Comparison of ENCODE assay signal across 7 mouse cellular contexts in genomic region chr5:150673880-150674621, GRCm38 (mm10). TPM values are rescaled to one million over a fixed set of nuclear protein-coding genes. Genes with fewer than 3 reads are reported as not detected.
DNase-seq lines count a peak whose midpoint lies in the region; ATAC-seq and TF ChIP-seq lines count a peak whose summit lies in the region.

No protein-coding gene starts in this region.

- no peak for TF ChIP-seq CTCF in bone marrow, adult 2 months (IDR thresholded peaks at IDR 0.05; ENCODE audit: control insufficient read depth, insufficient read depth, low read length)
- TF ChIP-seq CTCF in kidney, postnatal 0 days (IDR thresholded peaks at IDR 0.05; ENCODE audit: low read depth): no peak

- peak; percentile 62 for ATAC-seq in forebrain, embryonic 16.5 days
- ATAC-seq in kidney, postnatal 0 days (replicated peaks; ENCODE audit: low FRiP score, low read depth): peak; percentile 53; the same call in 1 of the 2 replicates

- H3K4me2 ChIP-seq in forebrain, embryonic 16.5 days (ENCODE audit: low read length): peak overlapping the region; percentile 60
- peak overlapping the region; percentile 68 for H3K4me2 ChIP-seq in kidney, postnatal 0 days (ENCODE audit: low read length)

- TF ChIP-seq POLR2A in bone marrow, adult 2 months (IDR thresholded peaks at IDR 0.05; ENCODE audit: borderline replicate concordance, control insufficient read depth, low read depth, low read length): no peak

- no peaks in the 10 kb centered on the region for H3K9me3 ChIP-seq in forebrain, embryonic 16.5 days (ENCODE audit: control insufficient read depth, low read length)
- no peaks in the 10 kb centered on the region for H3K9me3 ChIP-seq in kidney, postnatal 0 days (replicated peaks; ENCODE audit: low read length)
- H3K9me3 ChIP-seq in megakaryocyte, embryonic 14.5 days: no peaks in the 10 kb centered on the region

- peak overlapping the region; percentile 73; the same call in 1 of the 2 replicates for H3K27ac ChIP-seq in bone marrow, adult 2 months (ENCODE audit: control insufficient read depth, insufficient read depth, low read depth, low read length, poor library complexity)
- H3K27ac ChIP-seq in forebrain, embryonic 16.5 days (ENCODE audit: low read length): peak overlapping the region; percentile 95
- peak overlapping the region; percentile 92 for H3K27ac ChIP-seq in kidney, postnatal 0 days

- no peaks in the 10 kb centered on the region for H3K4me1 ChIP-seq in bone marrow, adult 2 months (ENCODE audit: control insufficient read depth, insufficient read depth, low read length)
- H3K4me1 ChIP-seq in forebrain, embryonic 16.5 days (replicated peaks; ENCODE audit: control insufficient read depth, insufficient read depth, low read length): peaks cover 18% of the 10 kb centered on the region
- 0 out of 2 replicates have a peak, but pooled peaks cover 4% of the 10 kb centered on the region for H3K4me1 ChIP-seq in kidney, postnatal 0 days (replicated peaks; ENCODE audit: insufficient read depth, low read length)
- peaks cover 29% of the 10 kb centered on the region for H3K4me1 ChIP-seq in megakaryocyte, embryonic 14.5 days

- H3K9ac ChIP-seq in forebrain, embryonic 16.5 days (replicated peaks; ENCODE audit: low read depth, low read length): peak overlapping the region; percentile 95
- H3K9ac ChIP-seq in kidney, postnatal 0 days (ENCODE audit: low read depth, low read length): peak overlapping the region; percentile 96

- no peaks in the 10 kb centered on the region for H3K36me3 ChIP-seq in forebrain, embryonic 16.5 days (ENCODE audit: control insufficient read depth, insufficient read depth)
- H3K36me3 ChIP-seq in kidney, postnatal 0 days (ENCODE audit: insufficient read depth, low read length): no peaks in the 10 kb centered on the region
- H3K36me3 ChIP-seq in megakaryocyte, embryonic 14.5 days (replicated peaks; ENCODE audit: low read length): no peaks in the 10 kb centered on the region

- WGBS in bone marrow, adult 2 months: under 1% methylated on average over 78 of the region's 91 CpGs
- WGBS in forebrain, embryonic 16.5 days: under 1% methylated on average over 46 of the region's 91 CpGs
- WGBS in kidney, postnatal 0 days: under 1% methylated on average over 73 of the region's 91 CpGs

- peak overlapping the region; percentile 82 for H3K4me3 ChIP-seq in bone marrow, adult 2 months (replicated peaks; ENCODE audit: control insufficient read depth, low read depth, low read length)
- H3K4me3 ChIP-seq in forebrain, embryonic 16.5 days (replicated peaks; ENCODE audit: low read length): peak overlapping the region; percentile 82
- H3K4me3 ChIP-seq in kidney, postnatal 0 days (replicated peaks; ENCODE audit: low read depth, low read length): peak overlapping the region; percentile 96
- peak overlapping the region; percentile 98 for H3K4me3 ChIP-seq in megakaryocyte, embryonic 14.5 days (replicated peaks)

- H3K27me3 ChIP-seq in forebrain, embryonic 16.5 days (replicated peaks; ENCODE audit: control insufficient read depth, insufficient read depth, low read length): no peaks in the 10 kb centered on the region
- H3K27me3 ChIP-seq in kidney, postnatal 0 days (ENCODE audit: insufficient read depth, low read length): no peaks in the 10 kb centered on the region
- H3K27me3 ChIP-seq in megakaryocyte, embryonic 14.5 days (replicated peaks): no peaks in the 10 kb centered on the region

- peak; percentile 23 for DNase-seq in right cerebral cortex, adult 18-20 months
- DNase-seq in right cerebral cortex, adult 2 months (ENCODE audit: low spot score in 2 of 2): no peak
- peak; percentile 54 for DNase-seq in kidney, postnatal 0 days (ENCODE audit: low spot score)
- DNase-seq in spleen, adult 18-20 months: peak; percentile 26 to 30

RNA-seq across cellular contexts. Expression of gene Pds5b, which starts 0.5 kb away (rescaled TPM):
- 9.9 and 11.5 TPM in 2 replicates for polyA plus RNA-seq in bone marrow, adult 2 months (2011; ENCODE audit: insufficient read depth, insufficient read length, low replicate concordance, missing spikeins)
- polyA plus RNA-seq in forebrain, embryonic 16.5 days (2015; fragmentation: Nextera tagmentation; extraction: Ambion mirVana): 32.3 TPM in 2 replicates
- 20.1 and 20.7 TPM in 2 replicates for polyA plus RNA-seq in kidney, postnatal 0 days (2015; fragmentation: Nextera tagmentation; extraction: Ambion mirVana)
- 0.70 TPM in 1 of 2 replicates, not detected in the other for polyA plus RNA-seq in megakaryocyte, embryonic 14.5 days (2012; ENCODE audit: insufficient read depth, low replicate concordance)

RNA-seq across cellular contexts. Expression of gene N4bp2l2, which starts 8.1 kb away (rescaled TPM):
- polyA plus RNA-seq in bone marrow, adult 2 months (2011; ENCODE audit: insufficient read depth, insufficient read length, low replicate concordance, missing spikeins): 25.2 and 75.3 TPM in 2 replicates
- 28.9 and 30.3 TPM in 2 replicates for polyA plus RNA-seq in forebrain, embryonic 16.5 days (2015; fragmentation: Nextera tagmentation; extraction: Ambion mirVana)
- polyA plus RNA-seq in kidney, postnatal 0 days (2015; fragmentation: Nextera tagmentation; extraction: Ambion mirVana): 40.9 and 45.1 TPM in 2 replicates
- polyA plus RNA-seq in megakaryocyte, embryonic 14.5 days (2012; ENCODE audit: insufficient read depth, low replicate concordance): 7.4 and 21.8 TPM in 2 replicates

Comparison
In these comparisons a context has a peak if more than half of its experiments do, and no peak if none do; other contexts are left out.
1. DNase-seq: peak in right cerebral cortex, adult 18-20 months (single experiment), kidney, postnatal 0 days (single experiment) and spleen, adult 18-20 months (2 of 2); none in right cerebral cortex, adult 2 months (0 of 2).
2. Peak in every context shown above with its lines, with median percentiles within 50 percentile points of each other: H3K27ac ChIP-seq and H3K4me3 ChIP-seq.